Mouse (Mus musculus) liver, adult (tissue): ENCODE measurements around the gene Inhbc.

Experiments
- GATA4 ChIP-seq: IDR thresholded peaks from 2 replicates; pipeline ENCODE4 v1.6.1; 2014; ENCODE audit warnings: mild to moderate bottlenecking, low read length; ENCODE audit not compliant: insufficient replicate concordance

Gene Inhbc

DNA sequence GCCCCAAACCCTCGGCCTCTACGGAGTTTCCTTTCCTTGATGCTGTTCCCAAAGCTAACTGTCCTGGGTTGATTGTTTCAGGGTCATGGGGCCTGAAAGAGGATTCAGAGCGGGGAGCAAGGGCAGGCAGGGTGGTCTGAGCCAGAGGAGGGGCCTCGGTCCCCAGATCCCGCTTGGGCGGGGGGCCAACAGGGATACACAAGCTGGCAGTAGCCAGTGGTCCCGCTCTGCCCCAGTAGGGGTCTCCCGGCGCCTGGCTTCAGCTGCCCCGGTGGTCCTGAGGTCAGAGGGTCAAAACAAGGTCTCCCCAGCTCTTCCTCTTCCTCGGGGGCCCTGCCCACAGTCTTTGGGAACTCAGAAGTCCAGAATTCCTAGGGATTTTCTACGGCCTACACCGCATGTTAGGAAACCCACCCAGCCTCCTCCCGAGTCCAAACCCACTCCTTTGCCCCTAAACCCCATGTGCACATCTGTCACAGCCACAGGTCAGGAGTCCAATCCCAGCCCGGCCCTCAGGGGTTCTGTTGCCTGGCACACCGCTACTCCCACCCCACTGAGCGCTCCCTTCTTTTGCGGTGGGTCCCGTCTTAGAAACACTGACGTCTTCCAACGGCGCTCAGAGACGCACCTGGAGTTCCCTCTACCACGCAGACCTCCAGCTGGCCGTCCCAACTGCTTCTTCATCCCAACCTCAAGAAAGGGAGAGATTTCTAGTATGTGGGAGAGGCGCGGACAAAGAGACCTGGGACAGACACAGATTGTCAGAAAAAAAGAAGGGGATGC is 29.5 kb downstream of the Inhbc start:
- no peak for TF ChIP-seq GATA4

DNA sequence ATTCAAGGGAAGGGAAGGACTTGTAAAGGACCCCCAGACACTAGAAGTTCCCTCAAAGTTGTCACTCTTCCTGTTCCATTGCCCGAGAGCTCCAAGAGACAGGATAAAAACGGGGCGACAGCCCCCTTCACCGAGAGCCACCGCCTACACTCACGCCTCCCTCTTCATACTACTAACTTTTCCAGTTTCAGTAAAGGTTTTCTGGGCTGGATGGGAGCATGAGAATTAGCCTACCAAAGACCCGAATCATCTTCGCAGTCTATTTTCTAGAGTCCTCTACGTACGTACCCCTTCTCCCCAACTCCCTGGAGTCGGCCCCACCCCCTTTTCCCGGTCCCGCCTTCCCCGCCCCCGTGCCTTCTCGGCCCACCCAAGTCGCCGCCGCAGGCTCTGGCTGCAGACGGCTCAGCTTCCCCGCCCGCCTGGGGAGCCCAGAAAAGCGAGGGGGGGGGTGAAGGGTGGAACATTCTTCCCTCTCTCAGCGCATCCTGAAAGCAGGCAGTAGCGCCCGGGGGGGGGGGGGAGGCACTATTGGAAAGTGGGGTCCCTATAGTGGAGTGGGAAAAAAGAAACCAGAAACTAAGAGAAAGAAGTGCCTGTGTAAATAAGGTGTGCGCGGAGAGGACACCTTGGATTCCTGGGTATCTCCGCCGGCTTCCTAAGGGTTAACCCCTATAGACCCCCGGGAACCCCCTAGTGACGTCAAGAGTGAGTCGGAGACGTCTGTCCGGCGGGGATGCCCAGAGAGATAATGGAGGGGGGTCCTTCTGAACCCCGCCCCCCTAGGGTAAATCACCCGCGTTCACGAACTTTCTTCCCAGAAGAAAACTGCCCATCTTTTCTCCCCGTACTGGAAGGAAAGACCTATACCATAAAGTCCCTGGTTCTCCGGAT is 30.3 kb downstream of the Inhbc start:
- no peak for TF ChIP-seq GATA4

DNA sequence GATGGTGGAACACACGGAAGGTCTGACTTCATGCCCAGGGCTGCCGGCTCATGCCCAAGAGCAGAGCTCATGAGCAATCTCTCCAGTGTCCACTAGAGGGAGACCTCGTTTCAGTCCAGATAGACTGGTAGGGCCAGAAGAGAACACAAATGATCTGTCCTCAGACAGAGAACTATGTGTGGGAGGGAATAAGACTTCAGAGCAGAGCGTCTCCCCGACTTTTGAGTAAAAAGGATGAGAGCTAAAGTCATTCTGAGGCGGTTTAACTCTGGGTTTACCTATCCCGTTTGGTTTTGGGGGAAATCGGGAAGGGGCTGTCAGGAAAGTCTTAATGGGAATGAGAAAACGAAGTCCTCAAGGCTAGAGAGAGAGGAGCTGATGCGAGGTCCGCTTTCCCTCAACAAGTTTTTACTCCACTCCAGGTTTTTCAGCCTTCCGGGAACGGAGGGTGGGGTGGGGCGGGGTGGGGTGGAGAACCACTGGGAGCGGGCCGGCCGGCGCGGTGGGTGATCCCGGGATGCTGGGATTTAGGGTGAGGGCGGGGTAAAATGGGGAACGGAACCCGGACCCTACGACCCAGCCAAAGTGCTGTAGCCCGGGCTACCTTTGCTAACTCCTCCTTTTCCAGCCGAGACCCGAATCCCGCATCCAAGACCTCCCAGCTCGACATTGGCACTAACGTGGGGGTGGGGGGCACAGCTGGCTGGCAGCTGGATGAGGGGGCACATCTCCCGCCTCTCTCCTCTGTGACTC is 31.1 kb downstream of the Inhbc start:
- TF ChIP-seq GATA4, result no peak

DNA sequence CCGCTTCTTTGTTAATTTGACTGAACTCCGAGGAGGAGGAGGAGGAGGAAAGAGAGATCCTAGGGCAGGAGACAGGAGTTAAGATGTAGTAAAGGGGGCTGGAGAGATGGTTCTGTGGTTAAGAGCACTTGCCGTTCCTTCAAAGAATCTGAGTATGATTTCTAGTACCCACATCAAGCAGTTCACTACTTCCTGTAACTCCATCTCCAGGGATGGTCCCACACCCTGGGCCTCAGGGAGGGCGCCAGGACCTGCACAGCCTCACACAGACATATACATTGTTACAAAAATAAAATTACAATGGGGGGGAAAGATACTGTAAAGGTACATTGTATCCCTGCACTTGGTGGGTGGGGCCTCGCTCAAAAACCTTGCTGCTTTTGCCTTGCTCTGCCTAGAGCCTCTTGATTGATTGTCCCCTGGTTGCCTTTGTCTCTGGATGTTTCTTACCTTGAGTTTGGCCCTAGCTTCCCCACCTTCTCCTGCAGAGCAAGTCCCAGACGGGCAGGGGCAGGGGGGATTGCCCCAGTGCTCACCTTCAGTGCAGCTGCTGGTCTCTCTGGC is 32.6 kb downstream of the Inhbc start:
- TF ChIP-seq GATA4, result no peak

DNA sequence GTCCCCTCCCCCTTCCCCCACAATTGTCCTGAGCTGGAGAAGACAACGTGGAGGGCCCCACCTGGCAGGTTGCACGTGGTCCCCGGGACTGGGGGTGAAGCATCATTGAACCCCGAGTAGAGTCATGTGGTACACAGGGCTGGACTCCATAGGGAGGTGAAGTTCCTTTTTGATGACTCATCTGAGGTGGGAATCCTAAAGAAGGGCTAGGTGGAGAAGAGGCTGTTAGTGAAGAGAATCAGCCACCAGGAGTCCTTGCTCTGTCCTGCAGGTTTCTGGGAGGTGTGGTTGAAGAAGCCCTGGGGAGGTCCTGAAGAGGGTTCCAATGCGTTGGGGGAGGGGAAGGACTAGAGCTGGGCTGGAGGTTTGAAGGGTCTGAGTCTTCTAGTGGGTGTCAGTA is 33.3 kb downstream of the Inhbc start:
- no peak for TF ChIP-seq GATA4

DNA sequence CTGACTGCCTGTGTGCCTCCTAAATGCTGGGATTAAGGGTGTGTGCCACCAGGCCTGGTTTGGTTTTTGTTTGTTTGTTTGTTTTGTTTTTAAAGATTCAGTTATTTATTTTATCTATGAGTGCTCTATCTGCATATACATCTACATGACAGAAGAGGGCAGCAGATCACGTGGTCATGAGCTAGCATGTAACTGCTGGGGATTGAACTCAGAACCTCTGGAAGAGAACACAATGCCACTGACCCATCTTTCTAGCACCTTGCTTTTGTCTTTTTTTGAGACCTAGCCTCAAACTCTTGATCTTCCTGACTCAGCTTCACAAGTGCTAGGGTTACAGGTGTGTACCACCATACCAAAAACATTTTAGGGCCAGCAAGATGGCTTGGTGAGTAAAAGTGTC is 35.0 kb downstream of the Inhbc start:
- no peak for TF ChIP-seq GATA4

DNA sequence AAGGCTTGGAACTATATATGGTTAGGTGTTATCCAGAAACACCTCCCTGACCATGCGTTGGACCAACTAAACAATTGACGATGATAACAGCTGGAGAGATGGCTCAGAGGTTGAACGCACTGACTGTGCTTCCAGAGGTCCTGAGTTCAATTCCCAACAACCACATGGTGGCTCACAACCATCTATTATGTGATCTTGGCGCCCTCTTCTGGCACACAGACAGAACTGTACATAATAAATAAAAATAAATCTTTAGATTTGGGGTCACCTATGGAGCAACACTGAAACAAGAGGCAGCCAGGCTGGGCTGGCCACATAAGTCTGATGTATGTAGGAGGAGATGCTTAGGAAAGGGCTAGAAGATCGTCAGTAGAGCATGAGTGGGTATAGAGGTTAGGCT is 37.1 kb downstream of the Inhbc start:
- no peak for TF ChIP-seq GATA4

DNA sequence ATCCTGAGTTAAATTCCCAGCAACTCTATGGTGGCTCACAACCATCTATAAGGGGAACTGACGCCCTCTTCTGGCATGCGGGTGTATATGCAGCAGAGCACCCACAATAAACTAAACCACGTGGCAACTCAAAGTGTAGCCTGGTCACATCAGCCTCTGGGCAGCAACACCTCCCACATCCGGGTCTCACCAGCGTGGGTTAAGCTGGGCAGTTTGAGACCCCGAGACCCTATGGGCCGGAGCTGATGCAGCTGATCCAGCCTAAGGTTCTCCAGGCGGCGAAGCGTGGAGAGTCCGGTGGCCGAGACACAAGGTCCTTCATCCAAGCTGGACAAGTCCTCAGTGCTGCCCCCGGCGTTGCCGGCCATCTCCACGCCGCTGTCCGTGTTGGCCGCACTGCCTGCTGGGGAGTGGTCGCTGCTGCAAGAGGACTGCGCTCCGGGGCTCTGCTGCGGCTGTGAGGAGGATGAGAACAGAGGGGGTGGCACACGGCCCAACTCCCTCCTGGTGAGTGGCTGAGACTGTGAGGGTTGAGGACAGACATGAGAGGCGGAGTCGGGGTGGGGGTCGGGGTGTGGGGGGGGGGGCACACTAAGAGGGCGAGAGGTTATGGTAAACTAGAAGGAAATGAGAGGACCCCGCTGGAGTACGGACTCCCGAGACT is 37.9 kb downstream of the Inhbc start:
- TF ChIP-seq GATA4, result no peak

DNA sequence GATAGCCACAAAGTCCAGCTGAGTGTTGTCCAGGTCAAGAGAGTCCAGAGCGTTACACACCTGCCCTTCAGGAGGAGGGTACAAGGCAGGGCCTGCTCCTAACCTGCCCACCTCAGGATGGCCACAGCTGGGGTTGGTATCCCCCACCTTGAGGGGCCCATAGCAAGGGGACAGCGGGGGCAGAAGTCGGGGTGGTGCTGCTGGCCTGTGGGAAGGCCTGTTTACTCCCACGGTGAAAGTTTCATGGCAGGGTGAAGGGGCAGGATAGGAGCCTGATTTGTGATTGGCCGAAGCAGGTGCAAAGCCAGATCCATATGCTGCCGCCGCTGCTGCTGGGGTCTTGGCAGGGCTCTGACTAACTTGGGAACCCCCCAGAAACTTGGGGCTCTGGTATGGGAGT is 40.0 kb downstream of the Inhbc start:
- no peak for TF ChIP-seq GATA4

DNA sequence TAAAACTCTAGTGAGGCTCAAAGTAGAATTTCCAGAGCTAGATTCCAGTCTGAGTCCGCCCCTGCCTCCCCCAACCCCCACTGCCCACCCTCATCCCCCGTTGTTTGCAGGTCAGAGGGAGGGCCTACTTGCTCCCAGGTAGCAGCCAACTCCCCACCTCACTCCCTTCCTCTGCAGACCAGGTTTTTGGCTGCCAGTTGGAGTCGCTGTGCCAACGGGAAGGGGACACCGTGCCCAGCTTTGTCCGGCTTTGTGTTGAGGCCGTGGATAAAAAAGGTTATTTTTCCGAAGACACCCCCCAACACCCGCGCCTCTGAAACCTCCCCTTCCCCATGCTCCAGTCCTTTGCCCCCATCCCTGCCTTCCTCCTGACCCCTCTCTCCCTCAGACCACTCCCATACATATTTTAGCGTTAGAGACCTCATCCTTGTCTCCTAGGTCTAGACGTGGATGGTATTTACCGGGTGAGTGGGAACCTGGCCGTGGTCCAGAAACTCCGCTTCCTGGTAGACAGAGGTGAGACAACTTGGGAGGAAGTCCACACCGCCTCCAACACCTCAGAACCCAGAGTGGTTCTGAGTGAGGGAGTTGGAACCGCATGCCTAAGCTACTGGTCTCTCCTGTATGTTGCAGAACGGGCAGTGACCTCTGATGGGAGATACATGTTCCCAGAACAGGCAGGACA is 42.6 kb downstream of the Inhbc start:
- TF ChIP-seq GATA4, result no peak

DNA sequence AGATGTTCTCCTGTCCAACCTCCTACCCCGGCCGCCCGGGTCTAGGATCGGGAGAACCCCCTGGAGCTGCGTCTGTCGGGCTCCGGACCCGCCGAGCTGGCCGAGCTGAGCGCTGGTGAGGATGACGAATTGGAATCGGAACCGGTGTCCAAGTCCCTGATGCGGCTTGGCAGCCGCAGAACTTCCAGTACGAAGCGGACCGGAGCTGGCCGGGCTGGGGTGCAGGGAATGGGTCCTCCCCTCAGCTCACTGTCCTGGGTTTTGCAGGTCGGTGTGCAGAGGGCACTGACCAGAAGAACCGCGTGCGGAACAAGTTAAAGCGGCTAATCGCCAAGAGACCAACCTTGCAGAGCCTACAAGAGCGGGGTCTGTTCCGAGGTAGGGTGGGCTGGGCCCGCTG is 43.4 kb downstream of the Inhbc start:
- no peak for TF ChIP-seq GATA4

DNA sequence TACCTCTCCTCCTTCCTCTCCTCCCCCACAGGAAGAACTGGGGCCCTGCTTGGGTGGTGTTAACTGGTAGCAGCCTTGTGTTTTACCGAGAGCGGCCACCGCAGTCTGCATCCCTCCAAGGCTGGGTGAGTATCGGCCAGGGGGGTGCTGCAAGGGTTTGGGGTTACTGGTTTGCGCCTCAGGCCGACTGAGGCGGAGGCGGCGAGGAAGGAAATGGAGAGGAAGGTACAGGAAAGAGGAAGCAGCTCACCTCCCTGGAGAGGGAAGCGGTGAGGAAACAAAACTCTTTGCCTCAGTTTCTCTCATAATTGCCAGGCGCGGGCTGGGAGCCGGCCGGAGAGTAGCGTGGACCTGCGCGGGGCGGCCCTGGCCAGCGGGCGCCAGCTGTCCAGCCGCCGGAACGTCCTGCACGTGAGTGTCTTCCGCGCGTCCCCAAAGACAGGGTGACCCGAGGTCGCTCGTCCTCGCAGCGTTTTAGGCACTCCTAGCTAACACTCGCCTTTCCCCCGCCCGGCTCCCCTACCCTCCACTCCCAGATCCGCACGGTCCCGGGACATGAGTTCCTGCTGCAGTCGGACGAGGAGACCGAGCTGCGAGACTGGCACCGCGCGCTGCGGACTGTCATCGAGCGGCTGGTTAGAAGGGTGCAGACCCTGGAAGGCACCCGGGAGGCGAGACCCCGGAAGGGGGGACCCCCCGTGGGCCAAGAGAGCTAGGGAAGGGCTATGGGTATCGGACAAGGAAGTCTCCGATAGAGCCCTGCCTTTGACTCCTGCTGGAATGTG is 44.0 kb downstream of the Inhbc start:
- TF ChIP-seq GATA4, result no peak

DNA sequence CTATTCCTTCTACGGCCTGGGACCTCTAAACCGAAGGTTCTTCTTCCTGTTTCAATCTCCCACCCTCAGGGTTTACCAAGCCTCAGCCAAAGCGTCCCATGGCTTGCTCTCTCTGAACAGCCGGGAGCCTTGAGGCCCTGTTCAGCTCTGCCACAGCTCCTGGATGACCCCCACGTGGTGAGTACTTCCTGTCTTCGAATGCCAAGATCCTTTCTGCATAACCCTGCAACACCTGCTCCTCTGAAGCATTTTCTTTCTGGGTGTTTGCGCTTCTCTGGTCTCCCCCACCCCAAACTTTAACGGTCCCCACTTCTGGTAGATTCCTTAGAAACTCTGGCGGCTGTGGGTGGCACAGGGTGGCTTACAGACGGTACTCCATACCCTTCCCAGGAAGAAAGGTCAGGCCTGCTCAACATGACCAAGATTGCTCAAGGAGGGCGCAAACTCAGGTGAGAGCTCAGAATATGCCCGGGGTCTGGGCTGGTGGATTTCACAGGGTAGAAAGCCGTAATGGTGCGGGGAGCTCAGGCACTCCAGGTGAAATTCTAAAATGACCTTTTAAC is 44.7 kb downstream of the Inhbc start:
- TF ChIP-seq GATA4, result no peak

DNA sequence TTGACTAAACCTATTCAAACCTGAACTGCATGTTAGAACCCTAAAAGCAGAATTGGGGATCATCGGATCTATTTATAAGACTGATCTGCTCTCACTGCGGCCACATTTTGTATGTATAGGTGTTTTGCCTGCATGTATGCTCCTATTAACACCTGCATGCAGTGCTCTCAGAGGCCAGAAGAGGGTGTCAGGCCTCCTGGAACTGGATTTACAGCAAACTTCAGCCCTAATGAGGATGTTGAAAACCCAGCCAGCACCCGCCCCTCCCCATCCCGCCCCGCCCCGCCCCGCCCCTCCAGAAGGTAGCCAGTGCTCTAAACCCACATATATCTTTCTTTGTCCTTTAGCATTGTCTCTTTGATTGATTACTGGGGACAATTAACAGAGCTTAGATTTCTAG is 45.7 kb downstream of the Inhbc start:
- TF ChIP-seq GATA4, result no peak
